Mouse (Mus musculus) forebrain, postnatal 0 days (tissue): ENCODE results near the gene Auts2. TPM values are rescaled to one million over a fixed set of nuclear protein-coding genes. Genes with fewer than 3 reads are reported as not detected.

Experiments used
- ATAC-seq: fragments of 200-750 bp; cut with Nextera tagmentation; 2 replicates; pipeline ENCODE4 v1.8.0; 2017; ENCODE audit warnings: mild to moderate bottlenecking, moderate library complexity
- DNase-seq: peaks from one replicate; pipeline ENCODE4 v3.0.0-alpha.2; 2015
- H3K27ac ChIP-seq: fragments of 300-500 bp; sonication (generic); 2 replicates; pipeline ENCODE4 v1.5.1; 2014; ENCODE audit warnings: low read depth, mild to moderate bottlenecking, antibody characterized with exemption, low read length, moderate library complexity, mixed read lengths
- H3K27me3 ChIP-seq: fragments of 300-500 bp; sonication (generic); 2 replicates; pipeline ENCODE4 v1.6.1; 2014; ENCODE audit warnings: mild to moderate bottlenecking, low read length, mixed read lengths; ENCODE audit not compliant: insufficient read depth
- H3K36me3 ChIP-seq: fragments of 300-500 bp; sonication (generic); 2 replicates; pipeline ENCODE4 v1.6.1; 2014; ENCODE audit warnings: mild to moderate bottlenecking, moderate library complexity; ENCODE audit not compliant: insufficient read depth
- H3K4me1 ChIP-seq: fragments of 300-500 bp; sonication (generic); 2 replicates; pipeline ENCODE4 v1.6.1; 2014; ENCODE audit warnings: antibody characterized with exemption; ENCODE audit not compliant: insufficient read depth
- H3K4me2 ChIP-seq: fragments of 300-500 bp; sonication (generic); 2 replicates; pipeline ENCODE4 v1.6.1; 2014; ENCODE audit warnings: low read depth, mild to moderate bottlenecking, moderate library complexity
- H3K4me3 ChIP-seq: fragments of 300-500 bp; sonication (generic); 2 replicates; pipeline ENCODE4 v1.5.1; 2014; ENCODE audit warnings: low read depth, low read length, mixed read lengths
- H3K9ac ChIP-seq: fragments of 300-500 bp; sonication (generic); 2 replicates; pipeline ENCODE4 v1.6.1; 2014; ENCODE audit warnings: mild to moderate bottlenecking
- H3K9me3 ChIP-seq: fragments of 300-500 bp; sonication (generic); 2 replicates; pipeline ENCODE4 v1.6.1; 2016; ENCODE audit warnings: low read length
- CTCF ChIP-seq: sonication (generic); IDR thresholded peaks from 2 replicates; pipeline ENCODE4 v1.5.1; 2016; ENCODE audit warnings: antibody characterized with exemption, control low read depth, low read depth
- WGBS: fragments of 180-500 bp; shearing (Covaris S2); extraction: QIAGEN DNeasy Blood & Tissue Kit; methylation state at CpG from one replicate; pipeline ENCODE4 v1.1.7; 2014; 5-methylcytosine and 5-hydroxymethylcytosine counted together
- polyA plus RNA-seq: library from polyadenylated mRNA; unstranded; fragments of >200 nt; fragmentation: Nextera tagmentation; extraction: Ambion mirVana; gene quantifications from 2 replicates; pipeline ENCODE4 v1.2.1, GENCODE M21; 2015
- total RNA-seq: library from RNA; depleted of rRNA; stranded (reverse); fragments of >200 nt; gene quantifications from 2 replicates; pipeline ENCODE4 v1.2.3, GENCODE M21; 2014

Auts2 gene
- total and polyA plus RNA-seq, 2 experiments from 2014 or later = 40.9 to 66.2 TPM

DNA sequence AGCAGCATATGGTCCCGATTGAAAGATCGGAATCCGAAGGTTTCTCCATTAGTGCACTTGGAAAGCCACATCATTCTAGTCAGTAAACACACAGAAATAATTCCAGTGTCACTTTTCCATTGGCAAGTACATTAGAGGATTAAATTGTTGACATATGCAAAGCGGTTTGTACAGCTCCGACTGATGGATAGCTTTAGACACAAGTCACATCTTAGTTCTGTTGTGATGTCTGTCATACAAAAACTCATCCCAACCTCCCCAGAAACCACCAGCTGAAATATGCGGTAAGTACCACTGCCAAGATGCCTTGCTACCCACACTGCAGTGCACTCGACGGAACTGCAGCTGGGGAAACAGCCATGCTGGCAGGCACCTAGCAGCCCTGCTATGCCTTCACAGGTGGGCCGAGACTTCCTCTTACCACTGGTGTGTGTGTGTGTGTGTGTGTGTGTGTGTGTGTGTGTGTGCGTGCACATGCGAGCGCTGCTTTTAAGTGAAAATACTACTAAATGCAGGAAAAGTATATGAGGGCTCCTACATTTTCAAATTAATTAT, 322.7 kb downstream of the Auts2 start:
- ATAC-seq (no peak), DNase-seq (no peak)
- Histone ChIP-seq H3K9ac (no peak overlapping the region), H3K27me3 (no peaks in the 10 kb centered on the region), H3K27ac (no peak overlapping the region), H3K4me2 (no peak overlapping the region), H3K4me3 (no peak overlapping the region), H3K36me3 (no peaks in the 10 kb centered on the region), H3K4me1 (no peaks in the 10 kb centered on the region), H3K9me3 (no peaks in the 10 kb centered on the region)
- 52% methylated on average over 12 of the region's 12 CpGs for WGBS
- TF ChIP-seq CTCF = no peak

DNA sequence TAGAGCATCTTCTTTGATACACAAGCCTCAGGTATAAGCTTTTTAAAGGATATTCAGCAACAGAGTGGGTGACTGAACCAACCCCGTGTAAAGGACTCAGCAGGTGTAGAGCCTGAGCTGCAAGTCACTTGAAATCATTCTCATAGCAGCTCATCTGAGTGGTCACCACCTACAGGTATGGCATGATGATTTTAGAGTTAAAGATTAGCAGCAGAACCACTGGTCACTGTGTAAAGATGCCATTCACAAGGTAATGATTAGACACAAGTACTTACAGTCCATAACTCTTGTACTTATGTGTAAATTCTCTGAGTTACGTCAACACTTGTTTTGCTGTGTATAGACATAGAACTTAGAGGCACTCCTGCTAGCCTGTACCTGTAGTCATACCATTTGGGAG, 327.0 kb downstream of the Auts2 start:
- no peak for DNase-seq
- H3K27ac ChIP-seq = no peak overlapping the region
- H3K9me3 ChIP-seq = no peaks in the 10 kb centered on the region
- ATAC-seq = no peak
- H3K4me2 ChIP-seq = no peak overlapping the region
- no peaks in the 10 kb centered on the region for H3K4me1 ChIP-seq
- H3K27me3 ChIP-seq = no peaks in the 10 kb centered on the region
- no peaks in the 10 kb centered on the region for H3K36me3 ChIP-seq
- H3K9ac ChIP-seq = no peak overlapping the region
- no peak overlapping the region for H3K4me3 ChIP-seq
- 97% methylated on average over 2 of the region's 2 CpGs for WGBS
- no peak for TF ChIP-seq CTCF

GRCm38 (mm10) chr5:132212446-132212845, 330.7 kb downstream of the Auts2 start:
- WGBS = 64% methylated on average over 2 of the region's 2 CpGs
- DNase-seq = no peak

DNA sequence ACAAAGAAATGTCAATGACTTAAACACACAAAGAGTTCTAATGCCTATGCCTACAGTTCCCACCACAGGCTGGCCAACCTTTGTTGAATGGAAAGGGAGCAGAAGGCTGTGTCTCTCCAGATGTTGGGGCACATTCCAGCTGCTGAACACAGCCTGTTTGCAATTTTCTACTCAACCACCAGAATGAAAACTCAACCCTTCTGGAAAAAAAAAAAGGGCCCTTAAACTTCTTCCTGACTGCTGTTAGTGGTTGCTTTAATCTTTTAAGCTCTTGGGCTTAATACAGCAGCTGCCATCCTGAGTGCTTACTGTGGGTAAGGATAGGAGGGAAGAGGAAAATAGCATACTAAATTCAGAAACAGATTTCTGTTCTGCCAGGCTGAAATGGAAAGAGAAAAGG, 333.4 kb downstream of the Auts2 start:
- DNase-seq (no peak), ATAC-seq (no peak)
- H3K4me1 ChIP-seq = no peaks in the 10 kb centered on the region
- H3K9ac ChIP-seq = no peak overlapping the region
- H3K36me3 ChIP-seq = no peaks in the 10 kb centered on the region
- no peaks in the 10 kb centered on the region for H3K9me3 ChIP-seq
- H3K4me2 ChIP-seq = no peak overlapping the region
- H3K27ac ChIP-seq = no peak overlapping the region
- no peak overlapping the region for H3K4me3 ChIP-seq
- no peaks in the 10 kb centered on the region for H3K27me3 ChIP-seq
- TF ChIP-seq CTCF = no peak

More at GRCm38 (mm10) chr5:132212446-132212845, 330.7 kb downstream of the Auts2 start:
- Histone ChIP-seq H3K27ac (no peak overlapping the region), H3K36me3 (no peaks in the 10 kb centered on the region), H3K9me3 (no peaks in the 10 kb centered on the region), H3K9ac (no peak overlapping the region), H3K4me3 (no peak overlapping the region), H3K4me2 (no peak overlapping the region), H3K27me3 (no peaks in the 10 kb centered on the region), H3K4me1 (no peaks in the 10 kb centered on the region)
- no peak for ATAC-seq
- no peak for TF ChIP-seq CTCF

GRCm38 (mm10) chr5:132206220-132206619, 336.9 kb downstream of the Auts2 start:
- Histone ChIP-seq H3K36me3 (no peaks in the 10 kb centered on the region), H3K27ac (no peak overlapping the region), H3K4me1 (peaks cover 11% of the 10 kb centered on the region), H3K9me3 (no peaks in the 10 kb centered on the region), H3K4me3 (no peak overlapping the region), H3K4me2 (no peak overlapping the region), H3K9ac (no peak overlapping the region), H3K27me3 (no peaks in the 10 kb centered on the region)
- WGBS = 87% methylated on average over 1 of the region's 1 CpGs
- no peak for TF ChIP-seq CTCF
- DNase-seq = no peak
- ATAC-seq = no peak

GRCm38 (mm10) chr5:132203846-132204245, 339.3 kb downstream of the Auts2 start:
- H3K4me2 ChIP-seq = no peak overlapping the region
- ATAC-seq = no peak
- no peaks in the 10 kb centered on the region for H3K36me3 ChIP-seq
- WGBS = 53% methylated on average over 11 of the region's 11 CpGs
- no peak overlapping the region for H3K4me3 ChIP-seq
- TF ChIP-seq CTCF = no peak
- H3K27ac ChIP-seq = no peak overlapping the region
- H3K27me3 ChIP-seq = no peaks in the 10 kb centered on the region
- DNase-seq = no peak
- peaks cover 25% of the 10 kb centered on the region for H3K4me1 ChIP-seq
- no peak overlapping the region for H3K9ac ChIP-seq
- no peaks in the 10 kb centered on the region for H3K9me3 ChIP-seq

DNA sequence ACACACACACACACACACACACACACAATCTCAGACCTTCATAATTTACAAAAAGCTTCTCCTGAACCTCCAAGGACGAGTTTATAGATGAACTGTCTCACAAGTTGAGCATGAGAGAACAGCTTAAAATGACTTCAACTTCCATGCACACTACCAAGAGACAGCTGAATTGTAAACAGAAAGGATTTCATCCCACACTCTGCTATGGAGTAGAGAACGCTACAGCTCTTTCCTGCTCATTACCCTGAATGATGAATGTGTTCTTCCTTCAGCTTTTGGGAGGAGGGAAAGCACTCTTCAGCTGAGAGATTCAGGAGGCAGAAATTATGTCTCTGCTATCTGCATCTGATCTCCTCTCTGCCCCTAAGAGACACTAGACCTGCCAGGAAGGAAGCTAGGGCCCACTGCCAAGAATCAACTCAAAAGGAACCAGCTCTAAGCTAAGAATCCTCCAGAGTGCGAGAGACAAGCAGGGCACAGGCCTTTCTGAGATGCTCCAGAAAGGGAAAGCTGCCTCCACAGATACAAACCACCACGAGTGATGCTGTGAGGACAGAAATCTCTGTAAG, 342.0 kb downstream of the Auts2 start:
- Histone ChIP-seq H3K27me3 (no peaks in the 10 kb centered on the region), H3K9ac (no peak overlapping the region), H3K4me3 (no peak overlapping the region), H3K4me1 (peaks cover 25% of the 10 kb centered on the region), H3K9me3 (no peaks in the 10 kb centered on the region), H3K27ac (no peak overlapping the region), H3K36me3 (no peaks in the 10 kb centered on the region), H3K4me2 (no peak overlapping the region)
- WGBS = 43% methylated on average over 4 of the region's 4 CpGs
- ATAC-seq = no peak
- TF ChIP-seq CTCF = no peak
- DNase-seq = no peak
